Mouse (Mus musculus) kidney, postnatal 4 days (tissue): ENCODE data around the gene Phb2.

Experiments used
- DNase-seq, 2 experiments: peaks; one replicate each; pipeline ENCODE4 v3.0.0; 2021; ENCODE audit warnings: mixed read lengths in 2 of 2

Gene Phb2

DNA sequence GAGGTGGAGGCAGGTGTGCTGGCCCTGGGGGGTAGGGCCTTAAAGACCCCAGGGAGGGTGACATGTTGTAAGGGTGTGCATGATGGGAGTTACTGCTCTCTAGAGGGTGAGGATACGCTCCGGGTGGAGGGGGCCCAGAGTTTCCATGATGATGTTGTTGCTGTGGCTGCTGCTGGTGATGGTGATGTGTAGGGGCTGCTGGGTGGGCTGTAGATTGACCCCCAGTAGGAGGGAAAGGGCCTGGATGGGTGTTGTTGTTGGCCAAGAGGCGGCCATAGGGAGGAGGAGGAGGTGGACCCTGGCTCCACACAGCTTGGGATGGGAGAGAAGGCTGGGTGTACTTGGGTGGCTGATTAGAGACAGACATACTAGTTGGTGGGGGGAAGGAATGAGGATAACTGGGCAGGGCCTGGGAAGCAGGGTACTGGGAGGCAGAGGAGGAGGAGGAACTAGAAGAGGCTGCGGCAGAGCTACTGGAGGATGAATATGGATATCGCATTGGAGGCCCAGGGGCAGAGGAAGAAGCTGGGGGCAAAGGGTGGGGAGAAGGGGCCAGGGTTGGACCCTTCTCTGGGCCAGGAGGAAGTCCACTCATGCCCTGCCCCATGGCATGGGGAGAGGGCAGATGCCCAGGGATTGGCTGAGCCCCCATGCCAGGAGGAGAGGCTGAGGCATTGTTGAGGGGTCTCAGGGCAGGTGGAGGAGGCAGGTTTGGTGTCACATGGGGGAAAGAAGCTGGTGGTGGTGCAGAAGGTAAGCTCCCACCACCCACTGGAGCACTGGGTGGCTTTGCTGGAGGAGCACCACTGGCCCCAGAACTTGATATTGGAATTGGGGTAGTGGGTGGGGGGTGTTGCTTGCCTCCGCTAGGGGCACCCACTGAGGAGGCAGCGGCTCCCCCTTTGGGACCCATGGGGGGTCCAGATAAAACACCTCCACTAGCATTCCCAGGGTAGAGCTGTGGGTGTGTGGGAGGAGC lies 34.8 kb downstream of the Phb2 start:
- no peak for DNase-seq

DNA sequence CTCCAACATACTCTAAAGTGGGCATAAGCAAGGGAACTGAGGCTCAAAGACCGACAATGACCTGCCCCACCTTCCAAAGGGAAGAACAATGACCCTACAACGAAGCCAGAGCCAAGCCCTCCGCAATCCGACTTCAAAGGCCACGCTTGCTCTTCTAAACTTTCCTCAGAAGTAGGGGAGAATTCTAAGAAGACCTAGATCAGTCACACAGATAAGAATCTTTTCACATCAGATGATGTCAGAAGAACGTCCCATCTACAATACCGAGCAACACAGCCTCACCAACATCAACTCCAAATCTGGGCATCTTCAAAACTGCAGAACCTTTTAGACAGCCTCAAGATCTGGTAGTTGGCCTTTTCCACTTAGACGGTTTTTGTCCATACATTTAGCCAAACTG lies 38.3 kb downstream of the Phb2 start:
- no peak for DNase-seq

DNA sequence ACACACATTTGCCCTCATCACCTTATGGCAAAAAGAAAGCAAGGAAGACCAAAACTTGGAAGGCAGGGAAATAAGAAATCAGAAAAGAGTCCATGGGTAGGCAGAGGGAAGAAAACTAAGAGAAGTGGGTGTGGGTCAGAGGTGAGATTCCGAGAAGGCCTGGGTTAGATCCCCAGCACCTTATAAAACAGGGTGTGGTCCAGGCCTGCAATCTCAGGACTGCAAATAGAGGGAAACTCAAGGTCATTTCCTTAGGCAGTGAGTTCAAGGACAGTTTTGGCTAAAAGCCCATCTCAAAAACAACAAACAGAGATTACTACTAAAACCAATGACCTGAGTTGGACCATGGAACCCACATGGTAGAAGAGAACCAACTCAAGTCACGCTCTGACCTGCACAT lies 41.7 kb downstream of the Phb2 start:
- no peak for DNase-seq

DNA sequence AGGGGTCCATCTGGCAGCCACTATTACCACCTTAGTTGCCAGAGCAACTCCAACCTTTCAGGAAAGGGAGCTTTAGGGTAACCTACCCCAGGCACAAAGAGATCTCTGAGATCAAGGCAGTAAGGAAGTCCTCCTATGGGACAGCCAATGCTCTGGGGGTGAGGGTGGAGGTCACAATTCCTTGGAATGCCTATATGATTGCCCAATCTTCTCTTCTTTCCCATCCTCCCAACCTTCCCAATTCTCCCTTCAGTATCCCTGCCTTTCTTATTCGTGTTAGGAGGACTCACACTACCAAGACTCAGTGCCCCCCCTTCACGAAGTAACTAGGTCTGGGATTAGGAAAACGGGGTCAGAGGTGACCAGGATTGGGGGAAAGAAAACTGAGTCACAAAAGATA lies 43.2 kb downstream of the Phb2 start:
- DNase-seq, result no peak

DNA sequence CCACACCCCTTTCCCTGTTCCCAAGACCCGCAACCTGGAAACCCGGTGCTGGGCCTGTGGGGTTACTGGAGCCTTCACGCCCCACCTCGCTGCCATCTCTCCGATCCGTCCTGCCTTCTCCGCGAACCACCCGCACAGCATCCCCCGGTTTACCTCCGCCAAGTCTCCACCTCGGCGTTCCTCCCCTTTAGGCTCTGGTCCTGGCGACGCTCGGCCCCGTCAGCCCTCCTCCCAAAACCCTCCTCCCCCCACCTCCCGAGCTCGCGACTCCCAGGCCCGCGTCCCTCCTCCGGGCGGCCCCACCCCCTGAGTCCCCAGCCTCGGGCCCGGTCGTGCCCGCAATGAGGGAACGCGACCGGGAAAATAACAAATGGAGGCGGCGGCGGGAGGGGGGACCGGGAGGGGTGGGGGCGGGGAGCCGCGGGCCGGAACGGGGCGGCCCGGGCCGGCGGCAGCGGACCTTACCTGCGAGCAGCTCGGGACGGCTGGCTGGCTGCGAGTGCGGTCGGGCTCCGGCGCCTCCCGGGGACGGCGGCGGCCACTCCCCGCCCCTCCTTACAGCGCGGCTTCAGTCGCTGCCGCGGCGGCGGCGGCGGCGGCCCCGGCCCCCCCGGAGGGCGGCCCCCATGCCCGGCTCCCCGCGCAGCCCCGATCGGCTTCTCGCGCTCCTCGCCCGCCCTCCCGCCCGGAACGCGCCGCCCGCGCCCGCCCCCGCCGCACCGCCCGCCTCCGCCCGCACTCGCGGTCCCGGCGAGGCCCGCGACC lies 43.9 kb downstream of the Phb2 start, which contains the start of the genes Gm45234 and Atn1:
Gene Gm45234, minus strand, starts transcription at position 191 of the 765 bp plus-strand sequence.
Gene Atn1, minus strand, starts transcription at position 694 of the 765 bp plus-strand sequence.
- peak; percentile 81 to 88 for DNase-seq

DNA sequence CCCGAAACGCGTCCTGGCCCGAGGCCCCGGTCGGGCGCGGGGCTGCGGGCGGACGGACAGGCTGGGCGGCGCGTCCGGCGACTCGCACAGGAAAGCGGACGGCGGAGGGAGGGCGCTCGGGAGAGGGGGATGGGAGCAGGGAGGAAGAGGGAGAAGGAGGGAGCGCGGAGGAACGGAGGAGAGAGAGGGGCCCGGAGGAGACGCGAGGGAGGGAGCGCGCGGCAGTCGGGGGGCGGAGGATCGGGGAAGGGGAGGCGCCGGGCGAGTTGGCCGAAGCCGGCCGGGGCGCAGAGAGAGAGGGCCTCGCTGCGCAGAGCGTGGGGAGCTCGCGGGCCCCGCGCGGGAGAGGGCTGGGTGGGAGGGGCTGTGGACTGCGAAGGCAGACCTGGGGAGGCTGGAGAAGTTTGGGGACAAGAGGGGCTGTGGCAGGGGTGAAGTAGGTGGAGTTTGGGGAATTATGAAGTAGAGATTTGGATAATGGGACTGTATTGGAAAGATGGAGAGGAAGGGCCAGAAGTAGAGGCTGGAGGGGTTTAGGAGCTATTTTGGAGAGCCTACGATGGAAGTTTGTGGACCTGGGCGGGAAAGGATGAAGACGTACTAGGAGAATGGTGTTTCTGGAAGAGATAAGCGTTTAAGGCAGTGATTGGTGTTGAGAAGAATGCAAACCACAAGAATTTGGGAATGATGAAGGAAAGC lies 44.7 kb downstream of the Phb2 start:
- DNase-seq, result peak; percentile 89 to 93

DNA sequence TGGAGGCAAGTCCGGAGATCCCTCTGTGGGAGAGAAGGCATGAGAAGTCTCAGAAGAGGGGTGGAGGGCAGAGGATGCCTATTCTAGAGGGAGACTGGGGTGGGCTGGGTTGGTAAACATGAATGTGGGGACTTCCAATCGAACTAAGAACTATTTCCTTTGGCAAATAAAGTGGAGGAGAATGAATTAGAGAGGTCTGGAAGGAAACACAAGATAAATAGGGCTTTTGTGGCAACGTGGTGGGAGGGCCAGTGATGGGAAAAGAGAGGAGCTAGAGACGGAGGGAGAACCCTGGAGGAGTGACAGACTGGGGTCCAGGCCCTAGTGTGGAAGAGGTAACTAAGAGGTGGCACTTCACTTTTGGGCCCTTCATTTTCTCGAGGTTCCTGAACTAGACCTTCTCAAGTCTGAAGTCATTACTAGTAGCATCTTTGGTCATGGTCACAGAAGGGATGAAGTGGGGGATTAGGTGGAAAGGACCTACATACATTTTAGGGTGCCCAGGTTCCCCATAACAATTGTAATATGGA lies 45.3 kb downstream of the Phb2 start:
- no peak for DNase-seq

DNA sequence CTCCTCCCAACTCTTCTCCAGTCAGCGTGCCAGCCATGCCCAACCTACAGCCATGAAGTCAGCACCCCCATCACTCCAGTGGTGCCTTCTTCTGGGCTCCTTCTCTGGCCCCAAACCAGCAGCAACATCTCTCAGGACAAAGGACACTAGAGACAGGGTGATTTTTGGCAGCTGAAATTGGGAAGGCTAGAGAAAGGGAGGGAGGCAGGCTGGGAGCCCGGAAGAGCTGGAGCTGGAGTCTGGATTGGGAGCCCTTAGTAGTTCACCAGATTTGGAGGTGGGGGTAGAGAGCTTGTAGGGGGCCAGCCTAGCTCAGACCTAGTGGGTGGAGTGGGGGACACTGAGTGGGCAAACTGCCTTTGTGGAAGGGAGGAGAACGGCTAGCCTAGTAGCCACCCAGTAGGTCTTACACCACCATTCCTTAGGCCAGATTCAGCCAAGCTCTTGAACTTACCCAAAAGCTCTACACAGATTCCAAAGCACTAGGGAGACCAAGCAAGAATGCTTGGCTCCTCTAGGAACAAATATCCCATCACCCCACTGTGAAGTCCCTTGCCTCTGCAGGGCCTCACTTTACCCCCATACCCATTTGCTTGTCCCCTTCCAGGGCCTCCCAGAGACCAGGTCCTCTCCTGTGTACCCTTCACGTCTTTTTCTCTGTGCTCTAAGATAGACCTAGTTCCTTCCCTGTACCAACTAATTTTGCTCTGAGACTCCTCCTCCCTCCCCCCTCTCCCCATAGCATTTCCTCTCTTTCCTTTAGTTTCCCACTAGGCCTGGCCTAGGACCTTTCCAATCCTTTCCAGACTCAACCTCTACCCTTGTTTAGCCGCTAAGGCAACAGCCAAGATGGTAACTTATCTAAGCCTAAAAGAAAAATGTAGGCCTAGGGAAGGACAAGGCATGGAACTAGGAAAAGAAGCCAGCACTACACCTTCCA lies 46.0 kb downstream of the Phb2 start:
- peak; percentile 68 to 77 for DNase-seq

DNA sequence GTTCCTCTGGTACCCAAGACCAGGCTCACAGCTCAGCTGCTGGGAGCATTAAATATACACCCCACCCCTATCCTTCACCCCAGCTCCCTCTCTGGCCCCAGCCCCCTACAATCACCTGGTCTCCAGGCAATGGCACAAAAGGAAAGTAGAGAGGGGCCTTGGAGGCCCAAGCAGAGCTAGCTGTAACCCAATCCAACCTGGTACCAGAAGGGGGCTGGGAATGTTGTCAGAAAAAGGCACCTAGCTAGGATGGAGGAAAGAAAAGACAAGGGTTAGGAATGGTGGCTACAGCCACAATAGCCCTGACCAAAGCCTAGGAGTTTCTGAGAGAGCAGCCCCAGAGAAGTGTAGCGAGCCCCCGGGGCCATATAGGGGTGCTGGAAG lies 46.7 kb downstream of the Phb2 start:
- DNase-seq, result peak in 1 of 2 experiments; percentile 20

DNA sequence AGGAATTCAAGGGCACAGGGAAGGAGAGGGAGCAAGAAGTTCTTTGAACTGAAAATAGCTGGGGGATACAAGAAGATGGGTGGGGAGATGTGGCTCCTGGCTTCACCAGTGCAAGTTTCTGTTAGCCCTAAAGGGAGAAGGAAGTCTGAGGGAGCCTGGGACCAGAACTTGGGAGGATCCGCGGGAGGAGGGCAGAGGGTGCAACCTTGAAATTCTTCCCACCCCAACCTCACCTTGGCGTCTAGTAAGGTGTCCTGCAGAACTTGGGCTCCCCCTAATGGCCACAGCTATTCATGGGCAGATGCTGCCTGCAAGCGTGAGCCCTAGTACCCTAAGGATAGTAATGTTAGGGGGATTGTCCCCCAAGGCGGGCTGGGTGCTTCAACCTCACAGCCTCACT lies 47.1 kb downstream of the Phb2 start:
- DNase-seq, result peak; percentile 89 to 91

DNA sequence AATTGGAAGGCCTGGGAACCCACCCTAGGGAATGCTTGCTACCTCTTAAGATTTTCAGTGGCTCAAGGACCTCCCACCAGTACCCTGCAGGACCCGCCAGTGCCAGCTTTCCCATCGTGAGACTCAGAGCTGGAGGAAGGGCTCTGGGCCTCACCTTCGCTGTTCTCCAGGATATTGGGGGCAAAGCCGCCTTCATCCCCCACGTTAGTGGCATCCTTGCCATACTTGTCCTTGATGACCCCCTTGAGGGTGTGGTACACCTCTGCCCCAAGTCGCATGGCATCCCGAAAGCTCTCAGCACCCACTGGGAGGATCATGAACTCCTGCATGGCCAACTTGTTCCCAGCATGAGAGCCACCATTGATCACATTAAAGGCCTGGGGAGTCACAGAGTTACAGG lies 53.8 kb downstream of the Phb2 start:
- no peak for DNase-seq
